Mouse (Mus musculus) neural tube, embryonic 14.5 days (tissue): ENCODE measurements at regions not wholly inside any gene's neighbourhood (a gene's known extent, or its start where the extent isn't known, plus 50 kb on each side); places are given as distances from the start of the nearest gene placed in this dataset.
A peak's percentile ranks its signal among the peaks of the same experiment; 100 is the strongest.

Experiments
- ATAC-seq: fragments of 200-750 bp; cut with Nextera tagmentation; 2 replicates; pipeline ENCODE4 v1.8.0; 2017; ENCODE audit warnings: low read depth, mild to moderate bottlenecking, moderate TSS enrichment, moderate library complexity
- H3K27ac ChIP-seq: fragments of 300-500 bp; sonication (generic); 2 replicates; pipeline ENCODE4 v1.5.1; 2014; ENCODE audit warnings: low read depth, mild to moderate bottlenecking, control low read depth, low read length, moderate library complexity, mixed read lengths
- H3K27me3 ChIP-seq: fragments of 300-500 bp; sonication (generic); 2 replicates; pipeline ENCODE4 v1.6.1; 2014; ENCODE audit warnings: low read length; ENCODE audit not compliant: control insufficient read depth, insufficient read depth
- H3K36me3 ChIP-seq: fragments of 300-500 bp; sonication (generic); 2 replicates; pipeline ENCODE4 v1.6.1; 2014; ENCODE audit warnings: low read length, mixed read lengths; ENCODE audit not compliant: control insufficient read depth, insufficient read depth
- H3K4me1 ChIP-seq: fragments of 300-500 bp; sonication (generic); 2 replicates; pipeline ENCODE4 v1.6.1; 2014; ENCODE audit warnings: low read length; ENCODE audit not compliant: control insufficient read depth, insufficient read depth
- H3K4me2 ChIP-seq: fragments of 300-500 bp; sonication (generic); 2 replicates; pipeline ENCODE4 v1.6.1; 2014; ENCODE audit warnings: mild to moderate bottlenecking, low read depth, low read length, control low read depth
- H3K4me3 ChIP-seq: fragments of 300-500 bp; sonication (generic); 2 replicates; pipeline ENCODE4 v1.5.1; 2014; ENCODE audit warnings: low read depth, low read length, control low read depth, mixed read lengths
- H3K9ac ChIP-seq: fragments of 300-500 bp; sonication (generic); replicated peaks from 2 replicates; pipeline ENCODE4 v1.6.1; 2014; ENCODE audit warnings: low read depth, mild to moderate bottlenecking, control low read depth, low read length, mixed read lengths
- H3K9me3 ChIP-seq: fragments of 300-500 bp; sonication (generic); 2 replicates; pipeline ENCODE4 v1.6.1; 2016; ENCODE audit warnings: low read length; ENCODE audit not compliant: control insufficient read depth
- WGBS: fragments of 180-500 bp; shearing (Covaris S2); extraction: QIAGEN DNeasy Blood & Tissue Kit; methylation state at CpG from one replicate; pipeline ENCODE4 v1.1.7; 2014; 5-methylcytosine and 5-hydroxymethylcytosine counted together

- no peak overlapping the region for H3K4me2 ChIP-seq
- WGBS = 93% methylated on average over 2 of the region's 2 CpGs
- H3K27ac ChIP-seq = no peak overlapping the region
- H3K9me3 ChIP-seq = no peaks in the 10 kb centered on the region
- no peaks in the 10 kb centered on the region for H3K27me3 ChIP-seq
- ATAC-seq = no peak
- H3K4me1 ChIP-seq = no peaks in the 10 kb centered on the region
- H3K36me3 ChIP-seq = no peaks in the 10 kb centered on the region
- H3K4me3 ChIP-seq = no peak overlapping the region
- H3K9ac ChIP-seq = no peak overlapping the region
Measured at GRCm38 (mm10) chr13:114587621-114588020, 128.9 kb upstream of the Fst start.

DNA sequence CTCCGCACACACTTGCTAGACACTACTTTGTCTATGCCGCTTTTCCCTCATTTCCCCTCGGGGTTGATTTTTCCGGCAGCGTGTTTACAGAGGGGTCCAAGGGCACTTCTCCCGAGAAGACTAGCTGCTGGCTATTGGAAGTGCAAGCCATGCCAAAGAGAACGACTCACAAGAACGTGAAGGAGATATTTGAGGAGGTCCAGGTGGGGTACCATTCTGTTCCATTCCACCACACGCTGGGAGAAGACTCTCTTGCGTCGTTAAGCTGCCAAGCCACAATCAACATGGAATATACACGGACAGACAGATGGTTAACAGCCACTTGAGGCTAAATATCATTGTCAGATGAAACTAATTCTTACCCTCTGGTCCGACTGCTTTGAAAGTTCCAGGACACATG lies 144.6 kb upstream of the Fst start:
- WGBS = 85% methylated on average over 13 of the region's 13 CpGs
- Histone ChIP-seq H3K36me3 (no peaks in the 10 kb centered on the region), H3K4me3 (no peak overlapping the region), H3K27me3 (no peaks in the 10 kb centered on the region), H3K9ac (no peak overlapping the region), H3K4me2 (no peak overlapping the region), H3K27ac (no peak overlapping the region), H3K4me1 (no peaks in the 10 kb centered on the region), H3K9me3 (no peaks in the 10 kb centered on the region)
- no peak for ATAC-seq

DNA sequence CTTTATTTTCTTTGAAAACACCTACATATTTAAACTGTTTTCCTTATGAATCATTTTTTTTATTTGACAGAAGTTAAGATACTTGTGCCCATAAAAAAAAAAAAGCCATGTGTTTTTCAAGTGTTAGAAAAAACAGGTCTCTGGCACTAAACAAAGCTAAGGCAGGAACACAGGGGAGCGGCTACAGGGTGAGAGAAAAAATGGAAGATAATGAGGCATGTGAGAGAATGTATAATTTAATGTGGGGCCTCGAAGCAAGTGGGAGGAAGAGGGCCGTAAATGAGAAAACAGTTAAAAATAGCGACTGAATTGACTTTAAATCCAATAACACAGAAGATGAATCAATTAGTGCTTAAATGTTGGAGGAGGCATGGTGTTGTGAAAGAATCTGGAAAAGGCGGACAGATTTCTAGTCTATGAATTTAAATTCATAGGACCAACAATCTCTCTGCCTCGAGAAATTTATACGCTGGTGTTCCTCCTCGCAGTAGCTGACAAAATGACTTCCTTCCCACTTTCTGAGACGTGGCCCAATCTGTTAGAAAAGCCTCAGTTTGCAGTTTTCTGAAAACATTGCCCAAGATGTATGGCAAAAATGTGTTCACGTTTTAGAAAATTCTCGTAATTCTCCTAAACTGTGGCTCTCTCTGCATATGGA lies 145.4 kb upstream of the Fst start:
- WGBS = 73% methylated on average over 11 of the region's 11 CpGs
- H3K4me3 ChIP-seq = no peak overlapping the region
- ATAC-seq = no peak

GRCm38 (mm10) chr13:114613909-114614308 lies 155.2 kb upstream of the Fst start:
- no peak overlapping the region for H3K9ac ChIP-seq
- no peaks in the 10 kb centered on the region for H3K4me1 ChIP-seq
- no peaks in the 10 kb centered on the region; the same call in 1 of the 2 replicates for H3K9me3 ChIP-seq
- H3K4me2 ChIP-seq = no peak overlapping the region
- no peak overlapping the region for H3K4me3 ChIP-seq
- H3K27ac ChIP-seq = no peak overlapping the region
- 100% methylated on average over 1 of the region's 1 CpGs for WGBS
- no peaks in the 10 kb centered on the region for H3K36me3 ChIP-seq
- no peaks in the 10 kb centered on the region for H3K27me3 ChIP-seq
- no peak for ATAC-seq

More for the DNA sequence above, 145.4 kb upstream of the Fst start:
- Histone ChIP-seq H3K4me1 (no peaks in the 10 kb centered on the region), H3K27me3 (no peaks in the 10 kb centered on the region), H3K9me3 (no peaks in the 10 kb centered on the region), H3K36me3 (no peaks in the 10 kb centered on the region), H3K27ac (no peak overlapping the region), H3K4me2 (no peak overlapping the region), H3K9ac (no peak overlapping the region)

- no peaks in the 10 kb centered on the region for H3K27me3 ChIP-seq
- H3K36me3 ChIP-seq = no peaks in the 10 kb centered on the region
- no peak overlapping the region for H3K27ac ChIP-seq
- no peak overlapping the region for H3K9ac ChIP-seq
- ATAC-seq = no peak
- 92% methylated on average over 4 of the region's 4 CpGs for WGBS
- no peak overlapping the region for H3K4me2 ChIP-seq
- no peaks in the 10 kb centered on the region for H3K4me1 ChIP-seq
- H3K9me3 ChIP-seq = no peaks in the 10 kb centered on the region
- no peak overlapping the region for H3K4me3 ChIP-seq
Measured at GRCm38 (mm10) chr13:114619416-114619815, 160.7 kb upstream of the Fst start.

GRCm38 (mm10) chr13:114636731-114637130 lies 178.0 kb upstream of the Fst start:
- ATAC-seq = no peak
- Histone ChIP-seq H3K4me2 (no peak overlapping the region), H3K27me3 (no peaks in the 10 kb centered on the region)

DNA sequence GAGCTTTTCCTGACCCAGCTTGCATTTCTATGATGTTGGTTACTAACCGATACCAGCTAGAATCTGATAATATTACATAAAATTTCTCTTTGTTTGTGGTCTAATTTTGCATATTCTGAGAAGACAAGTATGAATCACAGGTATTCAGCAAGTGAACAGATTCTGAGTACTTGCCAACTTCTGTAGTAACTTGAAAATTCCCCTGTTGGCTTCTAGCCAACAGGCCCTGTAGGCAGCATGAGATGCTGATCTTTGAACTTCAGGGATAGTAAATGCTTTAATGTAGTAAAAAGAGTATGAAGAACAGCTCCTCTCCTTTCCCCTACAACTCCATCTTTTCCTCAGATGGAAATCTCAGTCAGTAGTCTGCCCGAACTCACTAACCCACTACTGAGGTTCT lies 178.5 kb upstream of the Mocs2 start:
- H3K36me3 ChIP-seq = no peaks in the 10 kb centered on the region
- 96% methylated on average over 2 of the region's 2 CpGs for WGBS
- H3K9me3 ChIP-seq = no peaks in the 10 kb centered on the region
- no peak overlapping the region for H3K4me3 ChIP-seq
- no peaks in the 10 kb centered on the region for H3K4me1 ChIP-seq
- no peaks in the 10 kb centered on the region for H3K27me3 ChIP-seq
- no peak overlapping the region for H3K27ac ChIP-seq
- H3K4me2 ChIP-seq = no peak overlapping the region
- no peak for ATAC-seq
- no peak overlapping the region for H3K9ac ChIP-seq

More at GRCm38 (mm10) chr13:114636731-114637130, 178.0 kb upstream of the Fst start:
- Histone ChIP-seq H3K4me3 (no peak overlapping the region), H3K9ac (no peak overlapping the region), H3K27ac (no peak overlapping the region), H3K9me3 (no peaks in the 10 kb centered on the region), H3K36me3 (no peaks in the 10 kb centered on the region), H3K4me1 (no peaks in the 10 kb centered on the region)
- WGBS = 90% methylated on average over 4 of the region's 4 CpGs

DNA sequence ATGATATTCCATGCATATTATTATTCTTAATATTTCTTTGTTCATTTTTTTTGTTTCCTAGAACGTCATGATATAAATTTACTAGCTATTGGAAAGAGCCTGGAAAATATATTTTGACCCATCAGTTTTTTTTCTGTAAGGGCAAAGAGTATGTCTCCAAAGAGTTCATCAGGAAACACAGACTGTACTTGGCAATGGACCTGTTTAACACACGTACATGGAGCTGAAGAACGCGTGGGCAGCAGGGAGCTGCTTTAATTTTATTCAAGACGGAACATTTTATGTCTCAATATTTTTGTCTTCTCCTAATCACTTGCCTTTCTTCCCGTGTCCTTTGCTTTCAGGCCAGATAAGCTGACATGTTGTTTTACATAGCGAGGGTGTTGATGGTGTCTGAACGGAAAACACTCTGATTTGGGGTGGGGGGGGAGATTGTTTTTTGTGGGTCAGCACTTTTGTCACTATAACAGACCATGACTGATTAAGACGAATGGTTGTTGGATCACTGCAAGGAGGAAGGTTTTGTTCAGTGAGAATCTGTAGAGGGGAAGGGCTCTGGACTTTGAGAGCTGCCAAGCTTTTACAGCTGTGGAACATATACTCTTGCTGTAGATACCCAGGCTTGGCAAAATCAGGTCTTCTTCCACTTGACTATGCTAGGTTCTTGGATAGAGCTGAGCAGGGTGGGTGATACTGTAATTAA lies 176.2 kb upstream of the Mocs2 start:
- H3K4me1 ChIP-seq = no peaks in the 10 kb centered on the region
- no peak overlapping the region for H3K4me2 ChIP-seq
- no peaks in the 10 kb centered on the region for H3K36me3 ChIP-seq
- WGBS = 37% methylated on average over 9 of the region's 9 CpGs
- H3K27ac ChIP-seq = no peak overlapping the region
- no peaks in the 10 kb centered on the region for H3K9me3 ChIP-seq
- no peaks in the 10 kb centered on the region for H3K27me3 ChIP-seq
- no peak overlapping the region for H3K4me3 ChIP-seq
- peak; percentile 74; the same call in 1 of the 2 replicates for ATAC-seq
- H3K9ac ChIP-seq = no peak overlapping the region

GRCm38 (mm10) chr13:114642901-114643491 lies 175.0 kb upstream of the Mocs2 start:
- WGBS = 41% methylated on average over 3 of the region's 3 CpGs
- no peak for ATAC-seq
- Histone ChIP-seq H3K27ac (no peak overlapping the region), H3K4me3 (no peak overlapping the region), H3K27me3 (no peaks in the 10 kb centered on the region), H3K36me3 (no peaks in the 10 kb centered on the region), H3K9me3 (no peaks in the 10 kb centered on the region; the same call in 1 of the 2 replicates), H3K4me2 (no peak overlapping the region), H3K4me1 (no peaks in the 10 kb centered on the region), H3K9ac (no peak overlapping the region)
